Mouse (Mus musculus) forebrain, embryonic 15.5 days (tissue): ENCODE results near the gene Pafah1b3. TPM values are rescaled to one million over a fixed set of nuclear protein-coding genes. Genes with fewer than 3 reads are reported as not detected.
A peak's percentile ranks its signal among the peaks of the same experiment; 100 is the strongest.

Source experiments
- ATAC-seq: fragments of 200-750 bp; cut with Nextera tagmentation; replicated peaks from 2 replicates; pipeline ENCODE4 v1.8.0; 2017; ENCODE audit warnings: mild to moderate bottlenecking, moderate TSS enrichment, moderate library complexity
- H3K27ac ChIP-seq: fragments of 300-500 bp; sonication (generic); replicated peaks from 2 replicates; pipeline ENCODE4 v1.5.1; 2015; ENCODE audit warnings: mild to moderate bottlenecking, inconsistent platforms
- H3K27me3 ChIP-seq: fragments of 300-500 bp; sonication (generic); 2 replicates; pipeline ENCODE4 v1.6.1; 2015; ENCODE audit warnings: inconsistent platforms
- H3K36me3 ChIP-seq: fragments of 300-500 bp; sonication (generic); 2 replicates; pipeline ENCODE4 v1.6.1; 2015; ENCODE audit warnings: mild to moderate bottlenecking, inconsistent platforms
- H3K4me1 ChIP-seq: fragments of 300-500 bp; sonication (generic); 2 replicates; pipeline ENCODE4 v1.6.1; 2015; ENCODE audit warnings: inconsistent platforms
- H3K4me2 ChIP-seq: fragments of 300-500 bp; sonication (generic); replicated peaks from 2 replicates; pipeline ENCODE4 v1.6.1; 2015; ENCODE audit warnings: mild to moderate bottlenecking, inconsistent platforms
- H3K4me3 ChIP-seq: fragments of 300-500 bp; sonication (generic); 2 replicates; pipeline ENCODE4 v1.5.1; 2015; ENCODE audit warnings: mild to moderate bottlenecking, inconsistent platforms
- H3K9ac ChIP-seq: fragments of 300-500 bp; sonication (generic); replicated peaks from 2 replicates; pipeline ENCODE4 v1.6.1; 2015; ENCODE audit warnings: mild to moderate bottlenecking, inconsistent platforms
- H3K9me3 ChIP-seq: fragments of 300-500 bp; sonication (generic); 2 replicates; pipeline ENCODE4 v1.6.1; 2016; ENCODE audit warnings: inconsistent platforms
- WGBS: fragments of 180-500 bp; shearing (Covaris S2); methylation state at CpG from one replicate; pipeline ENCODE4 v1.1.7; 2015; ENCODE audit warnings: mixed read lengths; 5-methylcytosine and 5-hydroxymethylcytosine counted together
- polyA plus RNA-seq: library from polyadenylated mRNA; unstranded; fragments of >200 nt; fragmentation: Nextera tagmentation; extraction: Ambion mirVana; gene quantifications from 2 replicates; pipeline ENCODE4 v1.2.1, GENCODE M21; 2015

Pafah1b3 gene
- polyA plus RNA-seq, 1 experiment from 2014 or later, result 521 TPM

GRCm38 (mm10) chr7:25303003-25303684 lies 5.4 kb upstream of the Pafah1b3 start:
- Histone ChIP-seq H3K36me3 (no peaks in the 10 kb centered on the region), H3K9ac (no peak overlapping the region), H3K9me3 (no peaks in the 10 kb centered on the region), H3K4me3 (no peak overlapping the region), H3K4me1 (peaks cover 19% of the 10 kb centered on the region), H3K27ac (no peak overlapping the region), H3K4me2 (no peak overlapping the region), H3K27me3 (no peaks in the 10 kb centered on the region)
- no peak for ATAC-seq
- 78% methylated on average over 9 of the region's 9 CpGs for WGBS

DNA sequence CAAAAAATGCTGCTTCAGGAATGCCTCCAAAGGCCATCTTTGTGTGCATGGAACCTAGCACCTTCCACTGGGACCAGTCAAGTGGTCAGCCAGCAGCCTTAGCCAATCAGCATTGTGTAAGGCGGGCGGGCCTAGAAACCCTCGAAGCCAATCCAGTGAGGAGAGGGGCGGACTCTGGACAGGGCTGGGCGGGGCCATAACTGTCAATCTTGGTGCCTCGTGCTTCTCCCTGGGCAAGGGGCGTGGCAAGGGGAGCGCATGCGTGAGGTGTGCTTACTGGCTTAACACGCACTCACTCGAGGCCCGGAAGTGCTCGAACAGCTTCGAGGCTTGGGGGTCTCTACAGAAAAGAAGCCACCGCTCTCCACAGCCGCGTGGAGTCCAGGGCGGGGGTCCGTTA lies 3.3 kb upstream of the Pafah1b3 start, which contains the start of gene Prr19:
TSS of gene Prr19 (plus strand) at position 349 of the 400 bp plus-strand sequence.
- 65% methylated on average over 19 of the region's 19 CpGs for WGBS
- H3K36me3 ChIP-seq, result no peaks in the 10 kb centered on the region
- no peak within 1 kb of the TSS for H3K4me3 ChIP-seq
- peaks cover 27% of the 10 kb centered on the region for H3K4me1 ChIP-seq
- no peak within 1 kb of the TSS for H3K4me2 ChIP-seq
- H3K27me3 ChIP-seq, result no peaks in the 10 kb centered on the region
- no peak for ATAC-seq
- no peak within 1 kb of the TSS for H3K27ac ChIP-seq
- no peaks in the 10 kb centered on the region for H3K9me3 ChIP-seq
- H3K9ac ChIP-seq, result no peak within 1 kb of the TSS

DNA sequence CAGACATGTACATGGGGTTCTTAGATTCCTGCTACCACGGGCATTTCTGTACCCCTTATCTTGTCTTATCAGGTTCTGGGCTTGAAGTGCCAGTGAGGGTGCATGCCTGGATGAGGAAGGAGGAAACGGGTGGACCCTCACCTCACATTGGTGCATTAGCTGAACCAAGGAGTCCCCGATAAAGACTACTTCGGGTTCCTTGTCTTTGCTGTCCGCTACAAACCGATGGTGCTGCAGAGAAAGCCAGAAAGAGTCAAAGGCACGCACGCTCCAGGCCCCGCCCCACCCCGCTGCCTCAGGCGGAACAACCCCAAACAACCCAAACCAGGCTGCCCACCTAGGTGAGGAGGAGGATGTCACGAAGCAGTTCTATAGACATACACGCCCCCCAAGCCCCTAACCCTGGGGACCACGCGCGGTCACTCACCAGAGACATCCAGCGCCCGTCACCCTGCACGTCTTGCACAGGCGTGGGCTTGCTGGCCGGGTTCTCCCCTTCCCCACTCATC lies 787 bp downstream of the Pafah1b3 start:
- peak overlapping the region; percentile 58 for H3K4me3 ChIP-seq
- no peaks in the 10 kb centered on the region for H3K9me3 ChIP-seq
- H3K27me3 ChIP-seq, result no peaks in the 10 kb centered on the region
- peak overlapping the region; percentile 63 for H3K4me2 ChIP-seq
- peaks cover 38% of the 10 kb centered on the region for H3K36me3 ChIP-seq
- peaks cover 34% of the 10 kb centered on the region for H3K4me1 ChIP-seq
- WGBS, result under 1% methylated on average over 21 of the region's 21 CpGs
- H3K9ac ChIP-seq, result peak overlapping the region; percentile 87
- ATAC-seq, result peak; percentile 41
- H3K27ac ChIP-seq, result peak overlapping the region; percentile 95

DNA sequence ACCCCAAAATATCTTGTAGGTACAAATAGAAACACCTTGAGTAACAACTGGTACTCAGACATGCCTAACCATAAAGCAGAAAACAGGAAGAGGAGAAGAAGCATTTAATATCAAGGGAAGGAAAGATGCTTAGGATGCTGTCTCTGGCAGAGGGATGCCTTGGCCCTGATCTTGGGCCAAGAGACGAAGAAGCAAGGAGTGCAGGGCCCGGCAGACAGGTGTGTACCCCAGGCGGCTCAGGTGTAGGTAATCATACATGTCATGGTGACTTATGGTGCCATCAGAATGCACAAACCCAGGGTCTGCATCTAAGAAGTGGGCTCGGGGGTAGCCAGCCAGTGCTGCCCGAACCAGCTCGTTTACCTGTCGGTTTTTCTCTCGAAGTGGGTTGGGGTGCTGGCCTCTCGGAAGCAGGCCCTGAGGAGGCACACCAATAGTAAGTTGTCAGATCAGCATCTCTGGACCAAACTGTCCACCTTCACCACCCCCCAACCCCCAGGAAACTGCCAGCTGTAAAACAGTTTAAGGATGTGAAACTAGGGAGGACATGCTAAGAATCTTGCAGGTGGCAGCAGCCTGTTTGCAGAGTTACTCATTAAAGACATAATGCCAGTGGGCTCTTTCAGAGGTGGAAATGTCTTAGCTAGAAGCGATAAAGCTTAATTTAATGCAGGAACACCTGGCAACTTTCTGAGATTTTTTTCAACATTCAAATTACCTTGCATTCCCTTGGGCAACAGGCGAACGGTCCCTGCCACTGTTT lies 2.6 kb downstream of the Pafah1b3 start:
- Histone ChIP-seq H3K9me3 (no peaks in the 10 kb centered on the region), H3K4me2 (no peak overlapping the region), H3K27me3 (no peaks in the 10 kb centered on the region), H3K4me1 (peaks cover 46% of the 10 kb centered on the region), H3K4me3 (no peak overlapping the region), H3K9ac (0 out of 2 replicates have a peak overlapping the region, but pooled peaks have one; percentile 7), H3K27ac (no peak overlapping the region; the same call in 1 of the 2 replicates), H3K36me3 (peaks cover 56% of the 10 kb centered on the region)
- ATAC-seq, result no peak
- 84% methylated on average over 12 of the region's 12 CpGs for WGBS

GRCm38 (mm10) chr7:25294495-25294894 lies 3.3 kb downstream of the Pafah1b3 start:
- H3K9me3 ChIP-seq, result no peaks in the 10 kb centered on the region
- H3K4me2 ChIP-seq, result no peak overlapping the region
- ATAC-seq, result no peak
- H3K9ac ChIP-seq, result no peak overlapping the region
- no peak overlapping the region for H3K4me3 ChIP-seq
- peaks cover 46% of the 10 kb centered on the region for H3K4me1 ChIP-seq
- peaks cover 63% of the 10 kb centered on the region for H3K36me3 ChIP-seq
- H3K27me3 ChIP-seq, result no peaks in the 10 kb centered on the region
- no peak overlapping the region; the same call in 1 of the 2 replicates for H3K27ac ChIP-seq
- 90% methylated on average over 4 of the region's 4 CpGs for WGBS

DNA sequence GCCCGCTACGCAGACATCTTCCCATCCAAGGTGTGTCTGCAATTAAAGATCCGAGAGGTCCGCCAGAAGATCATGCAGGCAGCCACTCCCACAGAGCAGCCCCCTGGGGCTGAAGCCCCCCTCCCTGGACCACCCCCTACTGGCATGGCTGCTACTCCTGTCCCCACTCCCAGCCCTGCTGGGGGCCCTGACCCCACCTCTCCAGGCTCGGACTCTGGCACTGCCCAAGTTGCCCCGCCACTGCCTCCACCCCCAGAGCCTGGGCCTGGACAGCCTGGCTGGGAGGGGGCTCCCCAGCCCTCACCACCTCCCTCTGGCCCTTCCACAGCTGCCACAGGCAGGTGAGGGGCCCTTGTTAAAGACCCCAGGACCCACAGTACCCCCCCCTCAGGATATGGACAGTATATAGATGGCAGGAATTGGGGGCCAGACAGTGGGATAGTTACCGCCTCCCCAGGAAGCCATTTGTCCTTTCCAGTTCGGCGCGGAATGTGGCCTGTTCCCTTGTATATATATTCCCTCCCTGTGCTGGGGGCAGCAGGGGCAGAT lies 4.5 kb downstream of the Pafah1b3 start:
- Histone ChIP-seq H3K4me1 (peaks cover 41% of the 10 kb centered on the region), H3K9me3 (no peaks in the 10 kb centered on the region), H3K27ac (peak overlapping the region; percentile 37; the same call in 1 of the 2 replicates), H3K4me2 (no peak overlapping the region), H3K36me3 (peaks cover 75% of the 10 kb centered on the region), H3K4me3 (no peak overlapping the region), H3K27me3 (no peaks in the 10 kb centered on the region), H3K9ac (no peak overlapping the region)
- 83% methylated on average over 10 of the region's 10 CpGs for WGBS
- no peak for ATAC-seq

DNA sequence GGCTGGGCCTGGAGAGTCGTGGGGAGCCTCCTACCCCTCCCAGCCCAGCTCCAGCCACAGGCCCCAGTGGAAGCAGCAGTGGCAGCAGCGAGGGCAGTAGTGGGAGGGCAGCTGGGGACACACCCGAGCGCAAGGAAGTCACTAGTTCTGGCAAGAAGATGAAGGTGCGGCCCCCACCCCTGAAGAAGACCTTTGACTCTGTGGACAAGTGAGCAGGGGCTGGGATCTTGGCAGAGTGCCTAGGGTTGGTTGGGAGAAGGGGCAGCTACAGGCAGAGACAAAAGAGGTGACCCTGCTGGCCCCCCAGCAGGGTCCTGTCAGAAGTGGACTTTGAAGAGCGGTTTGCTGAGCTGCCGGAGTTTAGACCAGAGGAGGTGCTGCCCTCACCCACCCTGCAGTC lies 5.7 kb downstream of the Pafah1b3 start:
- Histone ChIP-seq H3K9ac (no peak overlapping the region), H3K36me3 (peaks cover 86% of the 10 kb centered on the region), H3K27me3 (no peaks in the 10 kb centered on the region), H3K4me2 (no peak overlapping the region), H3K9me3 (no peaks in the 10 kb centered on the region), H3K4me1 (peaks cover 37% of the 10 kb centered on the region), H3K27ac (no peak overlapping the region), H3K4me3 (no peak overlapping the region)
- ATAC-seq, result no peak
- WGBS, result 66% methylated on average over 7 of the region's 7 CpGs

- 67% methylated on average over 2 of the region's 2 CpGs for WGBS
- Histone ChIP-seq H3K9me3 (no peaks in the 10 kb centered on the region), H3K4me3 (no peak overlapping the region), H3K36me3 (peaks cover 98% of the 10 kb centered on the region), H3K27ac (peak overlapping the region; percentile 48; the same call in 1 of the 2 replicates), H3K27me3 (no peaks in the 10 kb centered on the region), H3K4me2 (no peak overlapping the region), H3K4me1 (peaks cover 26% of the 10 kb centered on the region), H3K9ac (peak overlapping the region; percentile 7; the same call in 1 of the 2 replicates)
- ATAC-seq, result 0 out of 2 replicates have a peak, but pooled peaks have one; percentile 14
Measured at GRCm38 (mm10) chr7:25290911-25291310, 6.9 kb downstream of the Pafah1b3 start.

DNA sequence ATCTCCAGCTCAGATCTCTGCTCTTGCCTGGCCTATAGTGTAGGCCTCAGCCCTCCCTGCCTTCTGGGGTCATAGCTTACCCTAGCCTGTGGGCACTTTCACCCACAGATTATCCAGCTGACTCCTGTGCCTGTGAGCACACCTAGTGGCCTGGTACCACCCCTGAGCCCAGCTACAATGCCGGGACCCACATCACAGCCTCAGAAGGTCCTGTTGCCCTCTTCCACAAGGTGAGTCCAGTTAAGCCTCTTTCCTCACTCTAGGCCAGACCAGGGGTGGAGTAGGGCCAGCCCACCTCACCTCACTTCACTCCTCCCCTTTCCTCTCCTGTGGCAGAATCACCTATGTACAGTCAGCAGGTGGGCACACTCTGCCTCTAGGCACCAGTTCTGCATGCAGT lies 7.3 kb downstream of the Pafah1b3 start:
- Histone ChIP-seq H3K9me3 (no peaks in the 10 kb centered on the region), H3K27me3 (no peaks in the 10 kb centered on the region), H3K36me3 (peaks cover 100% of the 10 kb centered on the region), H3K9ac (0 out of 2 replicates have a peak overlapping the region, but pooled peaks have one; percentile 7), H3K4me1 (peaks cover 26% of the 10 kb centered on the region), H3K4me2 (no peak overlapping the region), H3K4me3 (0 out of 2 replicates have a peak overlapping the region, but pooled peaks have one; percentile 3), H3K27ac (peak overlapping the region; percentile 48; the same call in 1 of the 2 replicates)
- no peak for ATAC-seq
- WGBS, result 100% methylated on average over 1 of the region's 1 CpGs

DNA sequence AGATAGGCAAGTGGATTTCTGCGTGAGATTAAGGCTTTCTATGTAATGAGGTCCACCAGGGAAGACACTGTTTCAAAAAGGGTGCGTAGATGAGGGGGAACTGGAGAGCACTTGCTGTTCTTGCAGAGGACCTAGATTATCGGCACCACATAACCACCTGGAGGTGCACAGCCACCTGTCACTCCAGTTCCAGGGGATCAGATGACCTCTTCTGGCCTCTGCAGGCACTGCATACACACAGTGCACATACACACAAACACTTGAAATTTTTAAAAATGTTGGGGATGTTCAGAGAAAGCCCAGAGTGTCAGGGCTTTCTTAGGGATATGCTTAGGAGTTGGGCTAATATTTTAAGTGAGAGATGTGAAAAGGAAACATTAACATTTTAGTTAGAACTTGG lies 7.9 kb downstream of the Pafah1b3 start:
- Histone ChIP-seq H3K9ac (no peak overlapping the region), H3K27me3 (no peaks in the 10 kb centered on the region), H3K4me3 (no peak overlapping the region), H3K4me1 (peaks cover 26% of the 10 kb centered on the region), H3K36me3 (peaks cover 100% of the 10 kb centered on the region), H3K9me3 (no peaks in the 10 kb centered on the region), H3K4me2 (no peak overlapping the region), H3K27ac (no peak overlapping the region)
- ATAC-seq, result no peak
- WGBS, result 90% methylated on average over 3 of the region's 3 CpGs

GRCm38 (mm10) chr7:25288721-25289120 lies 9.1 kb downstream of the Pafah1b3 start:
- no peak overlapping the region for H3K4me2 ChIP-seq
- H3K27ac ChIP-seq, result no peak overlapping the region
- WGBS, result 91% methylated on average over 3 of the region's 3 CpGs
- H3K4me1 ChIP-seq, result peaks cover 36% of the 10 kb centered on the region
- H3K9ac ChIP-seq, result no peak overlapping the region
- H3K9me3 ChIP-seq, result no peaks in the 10 kb centered on the region
- no peaks in the 10 kb centered on the region for H3K27me3 ChIP-seq
- no peak for ATAC-seq
- H3K36me3 ChIP-seq, result peaks cover 91% of the 10 kb centered on the region
- H3K4me3 ChIP-seq, result no peak overlapping the region

DNA sequence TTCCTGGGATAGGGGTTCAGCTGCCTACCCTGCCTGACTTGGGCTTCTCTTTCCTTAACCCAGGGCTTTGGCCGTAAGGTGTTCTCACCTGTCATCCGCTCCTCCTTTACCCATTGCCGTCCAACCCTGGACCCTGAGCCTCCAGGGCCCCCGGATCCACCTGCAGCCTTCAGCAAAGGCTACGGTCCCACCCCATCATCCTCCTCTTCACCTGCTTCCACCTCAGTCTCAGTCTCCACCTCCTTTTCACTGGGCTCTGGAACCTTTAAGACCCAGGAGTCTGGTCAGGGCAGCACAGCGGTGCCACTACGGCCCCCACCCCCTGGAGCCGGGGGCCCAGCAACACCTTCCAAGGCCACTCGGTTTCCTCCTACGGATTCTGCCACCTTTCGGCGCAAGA lies 9.8 kb downstream of the Pafah1b3 start:
- Histone ChIP-seq H3K27ac (no peak overlapping the region), H3K9ac (no peak overlapping the region), H3K36me3 (peaks cover 84% of the 10 kb centered on the region), H3K4me1 (peaks cover 43% of the 10 kb centered on the region), H3K4me2 (no peak overlapping the region), H3K9me3 (no peaks in the 10 kb centered on the region), H3K4me3 (no peak overlapping the region), H3K27me3 (no peaks in the 10 kb centered on the region)
- WGBS, result 95% methylated on average over 12 of the region's 12 CpGs
- no peak for ATAC-seq
